Mouse (Mus musculus): ENCODE measurements around the gene Sptbn1. TPM values are rescaled to one million over a fixed set of nuclear protein-coding genes. Genes with fewer than 3 reads are reported as not detected.
"Not testable (repeated sequence)": the region's sequence is repeated elsewhere in the genome, so short reads cannot be mapped to it uniquely, and the experiment has no call there.

Sptbn1 gene
- polyA plus RNA-seq, 1 experiment: 53.4 TPM

DNA sequence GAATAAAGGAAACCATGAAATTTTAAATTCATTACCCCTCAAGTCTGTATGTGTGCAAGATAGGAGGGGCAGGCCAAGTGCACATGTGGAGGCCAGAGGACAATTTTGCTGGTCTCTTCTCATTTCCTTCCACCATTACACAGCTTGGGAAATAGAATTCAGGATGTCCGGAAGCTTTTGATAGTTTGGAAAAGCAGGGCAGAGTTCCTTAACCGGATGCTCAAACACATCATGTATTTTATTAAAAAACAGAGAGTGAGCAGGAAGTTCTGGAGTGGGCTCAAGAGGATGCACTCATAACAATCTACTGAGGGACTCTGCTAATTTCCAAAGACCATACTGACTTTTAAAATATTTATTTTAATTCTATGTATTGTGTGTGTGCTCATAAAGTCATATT, 4.3 kb downstream of the Sptbn1 start:
- Histone ChIP-seq H3K4me3 (replicated peaks; ENCODE audit: control insufficient read depth, low read depth, low read length) (no peak overlapping the region), H3K27ac (ENCODE audit: control insufficient read depth, insufficient read depth, low read depth, low read length, poor library complexity) (no peak overlapping the region), H3K4me1 (ENCODE audit: control insufficient read depth, insufficient read depth, low read length) (no peaks in the 10 kb centered on the region)
- TF ChIP-seq POLR2A (IDR thresholded peaks at IDR 0.05; ENCODE audit: borderline replicate concordance, control insufficient read depth, low read depth, low read length) (no peak), CTCF (IDR thresholded peaks at IDR 0.05; ENCODE audit: control insufficient read depth, insufficient read depth, low read length) (no peak)
- WGBS: 75% methylated on average over 2 of the region's 2 CpGs

DNA sequence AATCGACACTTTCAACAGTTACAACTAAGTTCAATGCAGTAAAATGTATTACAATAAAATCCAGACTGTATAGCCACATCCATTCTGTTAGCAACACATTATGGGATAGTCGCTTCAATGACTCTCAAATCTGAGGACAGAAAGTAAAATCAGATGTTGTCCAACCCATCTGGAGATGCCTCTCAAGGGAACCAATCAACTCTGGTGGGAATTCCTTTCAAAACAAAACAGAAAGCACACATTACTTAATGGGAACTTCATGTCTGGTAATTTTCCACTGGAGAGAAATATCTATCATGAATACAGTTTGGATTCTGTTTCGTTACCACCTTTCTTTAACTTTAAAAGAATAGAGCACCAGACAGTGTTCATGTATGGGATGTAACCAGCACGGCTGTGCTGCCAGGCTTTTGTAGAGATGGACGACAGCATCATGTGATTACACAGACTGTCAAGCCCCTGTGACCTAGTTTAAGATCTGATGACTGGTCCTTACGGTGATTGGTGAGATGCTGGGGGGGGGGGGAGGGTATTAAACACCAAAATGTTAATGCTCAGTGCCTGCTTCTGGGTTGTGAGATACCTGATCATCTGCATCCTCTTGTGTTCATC, 9.1 kb downstream of the Sptbn1 start:
- TF ChIP-seq CTCF (IDR thresholded peaks at IDR 0.05; ENCODE audit: control insufficient read depth, insufficient read depth, low read length) (no peak), POLR2A (IDR thresholded peaks at IDR 0.05; ENCODE audit: borderline replicate concordance, control insufficient read depth, low read depth, low read length) (no peak)
- Histone ChIP-seq H3K4me3 (replicated peaks; ENCODE audit: control insufficient read depth, low read depth, low read length) (no peak overlapping the region), H3K27ac (ENCODE audit: control insufficient read depth, insufficient read depth, low read depth, low read length, poor library complexity) (no peak overlapping the region), H3K4me1 (ENCODE audit: control insufficient read depth, insufficient read depth, low read length) (no peaks in the 10 kb centered on the region)
- WGBS: 79% methylated on average over 6 of the region's 6 CpGs

GRCm38 (mm10) chr11:30257812-30258211, 10.2 kb downstream of the Sptbn1 start:
- WGBS: 60% methylated on average over 1 of the region's 1 CpGs
- no peaks in the 10 kb centered on the region for H3K4me1 ChIP-seq (ENCODE audit: control insufficient read depth, insufficient read depth, low read length)
- H3K4me3 ChIP-seq (replicated peaks; ENCODE audit: control insufficient read depth, low read depth, low read length): no peak overlapping the region
- no peak overlapping the region for H3K27ac ChIP-seq (ENCODE audit: control insufficient read depth, insufficient read depth, low read depth, low read length, poor library complexity)
- TF ChIP-seq POLR2A (IDR thresholded peaks at IDR 0.05; ENCODE audit: borderline replicate concordance, control insufficient read depth, low read depth, low read length) (no peak), CTCF (IDR thresholded peaks at IDR 0.05; ENCODE audit: control insufficient read depth, insufficient read depth, low read length) (no peak)

GRCm38 (mm10) chr11:30257085-30257484, 10.9 kb downstream of the Sptbn1 start:
- TF ChIP-seq CTCF (IDR thresholded peaks at IDR 0.05; ENCODE audit: control insufficient read depth, insufficient read depth, low read length): no peak
- no peak for TF ChIP-seq POLR2A (IDR thresholded peaks at IDR 0.05; ENCODE audit: borderline replicate concordance, control insufficient read depth, low read depth, low read length)
- Histone ChIP-seq H3K27ac (ENCODE audit: control insufficient read depth, insufficient read depth, low read depth, low read length, poor library complexity) (no peak overlapping the region), H3K4me1 (ENCODE audit: control insufficient read depth, insufficient read depth, low read length) (no peaks in the 10 kb centered on the region), H3K4me3 (replicated peaks; ENCODE audit: control insufficient read depth, low read depth, low read length) (no peak overlapping the region)

- 85% methylated on average over 5 of the region's 5 CpGs for WGBS
- Histone ChIP-seq H3K27ac (ENCODE audit: control insufficient read depth, insufficient read depth, low read depth, low read length, poor library complexity) (no peak overlapping the region), H3K4me1 (ENCODE audit: control insufficient read depth, insufficient read depth, low read length) (no peaks in the 10 kb centered on the region), H3K4me3 (replicated peaks; ENCODE audit: control insufficient read depth, low read depth, low read length) (no peak overlapping the region)
- TF ChIP-seq CTCF (IDR thresholded peaks at IDR 0.05; ENCODE audit: control insufficient read depth, insufficient read depth, low read length): no peak
- TF ChIP-seq POLR2A (IDR thresholded peaks at IDR 0.05; ENCODE audit: borderline replicate concordance, control insufficient read depth, low read depth, low read length): no peak
Measured at GRCm38 (mm10) chr11:30256491-30256890, 11.5 kb downstream of the Sptbn1 start.

GRCm38 (mm10) chr11:30255211-30255610, 12.8 kb downstream of the Sptbn1 start:
- not testable (repeated sequence) for H3K27ac ChIP-seq (ENCODE audit: control insufficient read depth, insufficient read depth, low read depth, low read length, poor library complexity); H3K4me3 ChIP-seq (replicated peaks; ENCODE audit: control insufficient read depth, low read depth, low read length); H3K4me1 ChIP-seq (ENCODE audit: control insufficient read depth, insufficient read depth, low read length)
- WGBS: 91% methylated on average over 3 of the region's 3 CpGs

GRCm38 (mm10) chr11:30251294-30251904, 16.6 kb downstream of the Sptbn1 start:
- WGBS: 79% methylated on average over 11 of the region's 11 CpGs
- Histone ChIP-seq H3K4me1 (ENCODE audit: control insufficient read depth, insufficient read depth, low read length) (no peaks in the 10 kb centered on the region), H3K27ac (ENCODE audit: control insufficient read depth, insufficient read depth, low read depth, low read length, poor library complexity) (no peak overlapping the region), H3K4me3 (replicated peaks; ENCODE audit: control insufficient read depth, low read depth, low read length) (no peak overlapping the region)
- TF ChIP-seq POLR2A (IDR thresholded peaks at IDR 0.05; ENCODE audit: borderline replicate concordance, control insufficient read depth, low read depth, low read length) (no peak), CTCF (IDR thresholded peaks at IDR 0.05; ENCODE audit: control insufficient read depth, insufficient read depth, low read length) (no peak)

GRCm38 (mm10) chr11:30249452-30250016, 18.4 kb downstream of the Sptbn1 start:
- 87% methylated on average over 4 of the region's 4 CpGs for WGBS
- TF ChIP-seq POLR2A (IDR thresholded peaks at IDR 0.05; ENCODE audit: borderline replicate concordance, control insufficient read depth, low read depth, low read length): no peak
- Histone ChIP-seq H3K27ac (ENCODE audit: control insufficient read depth, insufficient read depth, low read depth, low read length, poor library complexity) (no peak overlapping the region), H3K4me3 (replicated peaks; ENCODE audit: control insufficient read depth, low read depth, low read length) (no peak overlapping the region), H3K4me1 (ENCODE audit: control insufficient read depth, insufficient read depth, low read length) (no peaks in the 10 kb centered on the region)

- TF ChIP-seq CTCF (IDR thresholded peaks at IDR 0.05; ENCODE audit: control insufficient read depth, insufficient read depth, low read length): no peak
- TF ChIP-seq POLR2A (IDR thresholded peaks at IDR 0.05; ENCODE audit: borderline replicate concordance, control insufficient read depth, low read depth, low read length): no peak
- WGBS: 71% methylated on average over 1 of the region's 1 CpGs
- Histone ChIP-seq H3K27ac (ENCODE audit: control insufficient read depth, insufficient read depth, low read depth, low read length, poor library complexity) (no peak overlapping the region), H3K4me3 (replicated peaks; ENCODE audit: control insufficient read depth, low read depth, low read length) (no peak overlapping the region), H3K4me1 (ENCODE audit: control insufficient read depth, insufficient read depth, low read length) (no peaks in the 10 kb centered on the region)
Measured at GRCm38 (mm10) chr11:30247106-30247505, 20.9 kb downstream of the Sptbn1 start.

All from bone marrow, adult 2 months (tissue).